Mouse (Mus musculus): ENCODE measurements around the gene Mef2d.

GRCm38 (mm10) chr3:88204751-88205150 lies 62.6 kb downstream of the Mef2d start:
- TF ChIP-seq EP300 (IDR thresholded peaks at IDR 0.05; ENCODE audit: low read depth): no peak
- TF ChIP-seq CTCF (IDR thresholded peaks at IDR 0.05; ENCODE audit: low read depth): no peak

Data from liver, embryonic 14.5 days (tissue).